Mouse (Mus musculus) layer of hippocampus, postnatal 36 days (tissue): ENCODE data around the gene Hunk. TPM values are rescaled to one million over a fixed set of nuclear protein-coding genes. Genes with fewer than 3 reads are reported as not detected.

Experiments used
- total RNA-seq, 2 experiments: library from RNA; stranded (reverse); gene quantifications; 2 replicates each; pipeline ENCODE4 v1.2.3; 2021

The Hunk gene
- total RNA-seq, 2 experiments from 2014 or later: 24.9 to 25.2 TPM

Other genes starting within 250 kb of the Hunk start
- gene Tiam1, start 242.2 kb upstream of the Hunk start, total RNA-seq: 100 to 1,000 TPM; 106 to 116 TPM
- gene Sod1, start 165.3 kb upstream of the Hunk start, total RNA-seq: 100 to 1,000 TPM; 373 to 389 TPM
- 10 to 100 TPM; 48.4 to 56.3 TPM for gene Scaf4, start 101.5 kb upstream of the Hunk start, total RNA-seq